Mouse (Mus musculus) heart, adult 2 months (tissue): ENCODE results near the gene Ddx28.

ENCODE experiments used
- CTCF ChIP-seq: fragments of 200-600 bp; IDR thresholded peaks from 2 replicates; pipeline ENCODE4 v1.8.1; 2022; ENCODE audit warnings: antibody characterized with exemption, mild to moderate bottlenecking, moderate library complexity
- EP300 ChIP-seq: fragments of 200-500 bp; IDR thresholded peaks from 2 replicates; pipeline ENCODE4 v1.6.1; 2011; ENCODE audit warnings: low read depth, low read length, control low read depth; ENCODE audit not compliant: insufficient read depth

DNA sequence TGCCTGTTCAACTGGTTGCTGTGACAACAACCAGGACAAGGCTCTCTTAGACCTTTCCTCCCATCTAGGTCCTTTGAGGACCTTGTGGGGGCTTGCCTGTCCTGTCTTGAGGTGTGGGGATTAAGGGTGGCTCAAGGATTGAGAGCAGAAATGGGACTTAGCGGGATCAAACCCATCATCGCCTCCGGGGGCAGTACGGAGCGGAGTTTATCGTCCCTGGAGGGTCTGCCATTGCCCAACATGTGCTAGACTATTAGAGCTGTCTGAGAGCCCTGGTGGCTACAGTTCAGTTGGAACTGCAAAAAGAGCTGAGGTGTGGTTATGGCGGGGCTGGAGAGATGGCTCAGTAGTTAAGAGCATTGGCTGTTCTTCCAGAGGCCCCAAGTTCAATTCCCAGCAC is 36.3 kb downstream of the Ddx28 start:
- TF ChIP-seq CTCF (no peak), EP300 (no peak)
